Mouse (Mus musculus) forebrain, embryonic 11.5 days (tissue): ENCODE measurements around the gene Cfap54. TPM values are rescaled to one million over a fixed set of nuclear protein-coding genes. Genes with fewer than 3 reads are reported as not detected.

Experiments
- ATAC-seq: fragments of 200-750 bp; cut with Nextera tagmentation; replicated peaks from 2 replicates; pipeline ENCODE4 v1.8.0; 2017; ENCODE audit warnings: moderate TSS enrichment; ENCODE audit not compliant: low FRiP score
- DNase-seq: peaks from one replicate; pipeline ENCODE4 v3.0.0-alpha.2; 2017; ENCODE audit warnings: low spot score
- H3K27ac ChIP-seq: fragments of 300-500 bp; sonication (generic); 2 replicates; pipeline ENCODE4 v1.5.1; 2014; ENCODE audit warnings: low read depth, low read length
- H3K27me3 ChIP-seq: fragments of 300-500 bp; sonication (generic); 2 replicates; pipeline ENCODE4 v1.6.1; 2014; ENCODE audit warnings: mild to moderate bottlenecking, low read length, mixed read lengths; ENCODE audit not compliant: control insufficient read depth, insufficient read depth
- H3K36me3 ChIP-seq: fragments of 300-500 bp; sonication (generic); 2 replicates; pipeline ENCODE4 v1.6.1; 2014; ENCODE audit warnings: mild to moderate bottlenecking, low read length, moderate library complexity, mixed read lengths; ENCODE audit not compliant: control insufficient read depth, insufficient read depth
- H3K4me1 ChIP-seq: fragments of 300-500 bp; sonication (generic); replicated peaks from 2 replicates; pipeline ENCODE4 v1.6.1; 2014; ENCODE audit warnings: low read length, mixed read lengths; ENCODE audit not compliant: control insufficient read depth, insufficient read depth
- H3K4me2 ChIP-seq: fragments of 300-500 bp; sonication (generic); 2 replicates; pipeline ENCODE4 v1.6.1; 2014; ENCODE audit warnings: low read depth, mild to moderate bottlenecking, low read length, moderate library complexity, mixed read lengths; ENCODE audit not compliant: severe bottlenecking
- H3K4me3 ChIP-seq: fragments of 300-500 bp; sonication (generic); 2 replicates; pipeline ENCODE4 v1.5.1; 2014; ENCODE audit warnings: low read depth, low read length
- H3K9ac ChIP-seq: fragments of 300-500 bp; sonication (generic); 2 replicates; pipeline ENCODE4 v1.6.1; 2014; ENCODE audit warnings: low read length
- H3K9me3 ChIP-seq: fragments of 300-500 bp; sonication (generic); 2 replicates; pipeline ENCODE4 v1.6.1; 2016; ENCODE audit warnings: low read length, mixed read lengths; ENCODE audit not compliant: control insufficient read depth
- WGBS: fragments of 180-500 bp; shearing (Covaris S2); extraction: QIAGEN DNeasy Blood & Tissue Kit; methylation state at CpG from one replicate; pipeline ENCODE4 v1.1.7; 2014; 5-methylcytosine and 5-hydroxymethylcytosine counted together
- polyA plus RNA-seq: library from polyadenylated mRNA; unstranded; fragments of >200 nt; fragmentation: Nextera tagmentation; extraction: Ambion mirVana; gene quantifications from 2 replicates; pipeline ENCODE4 v1.2.1, GENCODE M21; 2014

Gene Cfap54
- polyA plus RNA-seq, 1 experiment from 2014 or later, result 1.5 TPM

DNA sequence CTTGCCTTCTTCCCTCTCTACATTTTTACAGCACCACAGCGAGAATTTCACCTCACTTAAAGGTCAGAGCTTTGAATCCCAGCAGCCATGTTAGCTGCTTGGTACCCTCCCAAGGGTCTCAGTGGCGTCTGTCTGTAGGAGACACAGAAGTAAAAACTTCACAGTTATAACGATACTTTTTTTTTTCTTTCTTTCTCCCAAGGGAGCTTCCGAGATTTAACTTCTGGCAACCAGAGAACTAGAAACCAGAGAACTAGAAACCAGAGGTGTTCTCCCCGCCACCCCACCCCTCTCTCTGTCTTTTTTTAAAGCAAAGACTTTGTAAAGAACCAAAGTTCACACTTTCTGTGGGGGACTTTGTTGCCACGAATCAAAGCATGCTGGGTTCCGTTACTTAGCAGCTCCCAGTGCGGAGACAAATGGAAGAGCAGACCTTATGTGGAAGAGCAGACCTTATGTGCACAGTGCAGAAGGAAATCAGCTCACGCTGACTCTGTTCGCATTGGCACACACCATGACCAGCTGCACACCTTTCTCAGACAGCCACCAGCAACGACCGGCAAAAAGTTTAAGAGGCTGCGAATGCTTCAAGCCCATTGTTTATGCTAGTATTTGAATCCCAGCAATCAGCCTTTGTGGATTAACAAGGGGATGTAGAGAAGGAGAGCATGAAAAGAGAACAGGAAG, 292.9 kb downstream of the Cfap54 start:
- Histone ChIP-seq H3K9ac (no peak overlapping the region), H3K4me3 (no peak overlapping the region), H3K9me3 (no peaks in the 10 kb centered on the region), H3K4me2 (no peak overlapping the region), H3K36me3 (no peaks in the 10 kb centered on the region), H3K4me1 (peaks cover 4% of the 10 kb centered on the region; the same call in 1 of the 2 replicates), H3K27ac (no peak overlapping the region), H3K27me3 (no peaks in the 10 kb centered on the region)
- no peak for DNase-seq
- WGBS, result 77% methylated on average over 13 of the region's 13 CpGs
- ATAC-seq, result no peak

DNA sequence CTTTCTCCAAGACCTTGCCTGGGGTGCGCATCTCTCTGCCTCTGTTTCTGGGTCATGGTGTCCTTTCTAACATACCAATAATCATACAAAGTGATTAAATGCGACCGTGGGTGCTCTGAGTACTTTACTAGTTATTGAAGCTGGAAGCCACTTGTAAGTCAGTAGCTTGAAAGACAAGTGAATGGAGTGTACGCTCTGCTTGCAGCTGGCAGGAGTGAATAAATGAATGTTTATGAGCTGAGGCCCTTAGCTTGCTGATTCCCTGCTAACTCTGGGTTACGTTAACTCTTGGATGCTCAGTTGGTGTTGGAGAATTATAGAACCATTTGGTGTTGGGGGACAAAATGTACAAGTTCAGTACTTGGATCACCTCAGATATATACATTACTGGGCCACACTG, 298.7 kb downstream of the Cfap54 start:
- Histone ChIP-seq H3K27ac (no peak overlapping the region), H3K4me1 (no peaks in the 10 kb centered on the region), H3K4me3 (no peak overlapping the region), H3K9me3 (no peaks in the 10 kb centered on the region), H3K4me2 (no peak overlapping the region), H3K9ac (no peak overlapping the region), H3K36me3 (no peaks in the 10 kb centered on the region), H3K27me3 (no peaks in the 10 kb centered on the region)
- DNase-seq (no peak), ATAC-seq (no peak)
- 68% methylated on average over 5 of the region's 5 CpGs for WGBS

DNA sequence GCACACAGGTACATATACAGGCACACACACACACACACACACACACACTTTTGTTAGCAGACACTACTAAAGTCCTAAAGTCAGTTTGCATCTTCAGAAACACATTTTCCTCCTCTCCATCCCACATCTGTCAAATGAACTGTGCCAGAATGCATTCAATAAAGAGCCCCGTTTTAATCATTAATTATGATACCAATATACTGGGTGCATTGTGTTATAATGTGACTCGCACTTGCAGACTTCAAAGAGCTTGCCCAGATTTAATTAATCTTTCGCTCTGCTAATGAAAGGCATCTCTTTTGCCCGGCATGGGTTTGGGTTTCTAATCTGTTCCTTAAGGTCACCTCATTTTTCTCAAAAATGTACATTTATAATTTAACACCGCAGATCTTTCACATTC, 327.1 kb downstream of the Cfap54 start:
- Histone ChIP-seq H3K9me3 (no peaks in the 10 kb centered on the region), H3K9ac (no peak overlapping the region), H3K36me3 (no peaks in the 10 kb centered on the region), H3K4me1 (no peaks in the 10 kb centered on the region), H3K4me3 (no peak overlapping the region), H3K27ac (no peak overlapping the region), H3K4me2 (no peak overlapping the region), H3K27me3 (no peaks in the 10 kb centered on the region)
- ATAC-seq (no peak), DNase-seq (no peak)
- WGBS, result 70% methylated on average over 5 of the region's 5 CpGs

DNA sequence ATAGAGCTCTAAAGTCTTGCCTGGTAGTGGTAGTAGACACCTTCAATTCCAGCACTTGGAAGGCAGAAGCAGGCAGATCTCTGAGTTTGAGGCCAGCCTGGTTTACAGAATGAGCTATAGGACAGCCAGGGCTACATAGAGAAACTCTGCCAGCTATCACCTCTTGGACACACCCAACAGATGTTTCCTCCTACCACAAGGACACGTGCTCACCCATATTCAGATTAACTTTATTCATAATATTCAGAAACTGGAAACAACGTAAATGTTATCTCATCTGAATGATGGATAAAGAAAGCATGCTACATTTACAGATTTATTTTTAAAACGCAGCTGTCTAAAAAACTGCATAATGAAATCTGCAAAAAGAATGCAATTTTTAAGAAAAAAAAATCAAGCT, 351.1 kb downstream of the Cfap54 start:
- WGBS, result 88% methylated on average over 3 of the region's 3 CpGs
- no peak for DNase-seq
- Histone ChIP-seq H3K9me3 (no peaks in the 10 kb centered on the region), H3K4me1 (no peaks in the 10 kb centered on the region), H3K27me3 (no peaks in the 10 kb centered on the region), H3K27ac (no peak overlapping the region), H3K9ac (no peak overlapping the region), H3K4me2 (no peak overlapping the region), H3K4me3 (no peak overlapping the region), H3K36me3 (no peaks in the 10 kb centered on the region)
- no peak for ATAC-seq

DNA sequence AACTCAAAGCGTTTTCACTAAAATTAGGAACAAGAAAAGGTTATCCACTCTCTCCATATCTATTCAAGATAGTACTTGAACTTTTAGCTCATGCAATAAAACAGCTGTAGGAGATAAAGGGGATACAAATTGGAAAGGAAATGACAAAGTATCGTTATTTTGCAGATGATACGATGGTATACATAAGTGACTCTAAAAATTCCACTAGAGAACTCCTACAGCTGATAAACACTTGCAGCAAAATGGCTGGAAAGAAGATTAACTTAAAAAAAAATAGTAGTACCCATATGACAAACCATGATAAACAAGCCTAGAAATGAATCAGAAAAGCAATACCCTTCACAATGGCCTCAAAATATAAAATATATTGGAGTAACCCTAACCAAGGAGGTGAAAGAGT, 352.7 kb downstream of the Cfap54 start:
- no peak for DNase-seq
- WGBS, result 91% methylated on average over 3 of the region's 3 CpGs
- no peak overlapping the region for H3K27ac ChIP-seq
- no peak overlapping the region for H3K4me2 ChIP-seq
- no peaks in the 10 kb centered on the region for H3K27me3 ChIP-seq
- H3K4me1 ChIP-seq, result no peaks in the 10 kb centered on the region
- H3K36me3 ChIP-seq, result no peaks in the 10 kb centered on the region
- H3K9me3 ChIP-seq, result no peaks in the 10 kb centered on the region
- ATAC-seq, result no peak
- H3K9ac ChIP-seq, result no peak overlapping the region
- no peak overlapping the region for H3K4me3 ChIP-seq

Other genes starting within 250 kb of the Cfap54 start
- gene Cdk17, start 79.3 kb upstream of the Cfap54 start, polyA plus RNA-seq, result 34.4 and 37.4 TPM in 2 replicates
- 13.8 and 16.5 TPM in 2 replicates for gene Elk3, start 229.5 kb upstream of the Cfap54 start, polyA plus RNA-seq